Mouse (Mus musculus) cerebellum, postnatal 10 days (tissue): ENCODE measurements around the gene Pi16.
A peak's percentile ranks its signal among the peaks of the same experiment; 100 is the strongest.
"Not testable (repeated sequence)": the region's sequence is repeated elsewhere in the genome, so short reads cannot be mapped to it uniquely, and the experiment has no call there.

Experiments
- DNase-seq, 2 experiments: peaks; one replicate each; pipeline ENCODE4 v3.0.0; 2021; ENCODE audit warnings: mixed read lengths in 2 of 2

Pi16 gene

DNA sequence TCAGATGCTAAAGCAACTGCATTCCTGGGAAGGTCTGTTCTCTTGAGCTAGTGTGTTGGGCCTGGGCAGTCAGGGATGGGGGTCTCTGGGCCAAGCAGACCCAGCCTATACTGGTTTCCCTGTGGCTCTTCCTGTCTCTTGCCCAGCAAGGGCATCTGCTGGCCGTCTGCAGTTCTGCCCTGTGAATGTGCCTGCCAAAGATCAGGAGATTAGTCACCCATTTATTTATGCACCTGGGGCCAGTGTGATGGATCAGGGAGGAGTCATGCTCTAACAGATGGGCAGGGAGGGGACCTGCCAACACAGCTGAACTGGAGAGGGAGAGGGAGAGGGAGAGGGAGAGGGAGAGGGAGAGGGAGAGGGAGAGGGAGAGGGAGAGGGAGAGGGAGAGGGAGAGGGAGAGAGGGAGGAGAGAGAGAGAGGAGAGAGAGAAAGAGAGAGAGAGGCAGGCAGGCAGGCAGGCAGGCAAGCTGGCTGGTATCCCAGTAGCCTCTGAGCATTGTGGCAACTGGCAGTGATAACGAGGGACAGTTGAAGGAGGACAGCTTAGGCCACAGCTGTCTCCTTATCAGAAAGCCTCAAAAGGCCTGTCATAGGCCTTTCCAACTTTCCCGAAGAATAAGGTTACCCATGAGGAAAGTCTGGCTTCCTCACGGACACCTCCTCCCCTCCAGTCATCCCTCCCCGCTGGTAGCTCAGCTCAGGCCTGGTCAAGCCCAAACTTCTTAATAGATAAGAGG lies 13.4 kb downstream of the Pi16 start:
- peak; percentile 82 to 85 for DNase-seq

GRCm38 (mm10) chr17:29332186-29332685 lies 14.8 kb downstream of the Pi16 start:
- DNase-seq, result no peak

DNA sequence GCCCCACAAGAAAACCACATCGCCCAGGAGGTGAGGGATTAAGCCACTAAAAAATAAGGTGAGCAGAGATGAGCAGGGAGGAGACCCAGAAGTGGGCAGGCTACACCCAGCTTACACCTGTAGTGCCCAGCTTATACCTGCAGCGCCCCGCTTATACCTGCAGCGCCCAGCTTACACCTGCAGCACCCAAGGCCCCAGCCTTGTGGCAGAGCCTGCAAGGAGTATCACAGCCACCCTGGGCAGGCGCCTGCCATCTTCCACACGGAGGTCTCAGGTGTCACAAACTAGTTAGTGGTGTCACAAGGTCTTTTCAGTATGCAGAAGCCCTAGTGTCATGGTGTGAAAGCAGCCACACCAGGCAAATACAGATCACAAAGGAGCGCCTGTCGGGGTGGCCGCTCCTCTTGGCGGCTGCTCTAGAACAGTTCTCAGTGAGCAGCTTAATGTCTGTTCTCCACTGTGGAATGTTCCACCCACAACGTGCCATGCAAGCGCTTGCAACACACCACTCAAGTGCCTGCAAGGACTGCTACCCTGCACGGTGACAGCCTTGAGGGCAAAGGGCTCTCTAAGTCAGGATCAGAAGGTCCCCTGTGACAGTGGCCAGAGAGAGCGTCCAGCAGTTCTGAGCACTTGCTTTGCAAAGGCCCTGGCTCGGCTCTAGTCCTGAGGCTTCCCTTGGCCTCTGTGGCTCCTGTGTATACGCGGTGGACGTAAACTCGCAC lies 18.9 kb downstream of the Pi16 start:
- DNase-seq, result no peak

GRCm38 (mm10) chr17:29337979-29338823 lies 20.7 kb downstream of the Pi16 start:
- DNase-seq, result peak; percentile 64 to 78

GRCm38 (mm10) chr17:29339170-29339768 lies 21.8 kb downstream of the Pi16 start:
- DNase-seq, result peak; percentile 70 to 71

DNA sequence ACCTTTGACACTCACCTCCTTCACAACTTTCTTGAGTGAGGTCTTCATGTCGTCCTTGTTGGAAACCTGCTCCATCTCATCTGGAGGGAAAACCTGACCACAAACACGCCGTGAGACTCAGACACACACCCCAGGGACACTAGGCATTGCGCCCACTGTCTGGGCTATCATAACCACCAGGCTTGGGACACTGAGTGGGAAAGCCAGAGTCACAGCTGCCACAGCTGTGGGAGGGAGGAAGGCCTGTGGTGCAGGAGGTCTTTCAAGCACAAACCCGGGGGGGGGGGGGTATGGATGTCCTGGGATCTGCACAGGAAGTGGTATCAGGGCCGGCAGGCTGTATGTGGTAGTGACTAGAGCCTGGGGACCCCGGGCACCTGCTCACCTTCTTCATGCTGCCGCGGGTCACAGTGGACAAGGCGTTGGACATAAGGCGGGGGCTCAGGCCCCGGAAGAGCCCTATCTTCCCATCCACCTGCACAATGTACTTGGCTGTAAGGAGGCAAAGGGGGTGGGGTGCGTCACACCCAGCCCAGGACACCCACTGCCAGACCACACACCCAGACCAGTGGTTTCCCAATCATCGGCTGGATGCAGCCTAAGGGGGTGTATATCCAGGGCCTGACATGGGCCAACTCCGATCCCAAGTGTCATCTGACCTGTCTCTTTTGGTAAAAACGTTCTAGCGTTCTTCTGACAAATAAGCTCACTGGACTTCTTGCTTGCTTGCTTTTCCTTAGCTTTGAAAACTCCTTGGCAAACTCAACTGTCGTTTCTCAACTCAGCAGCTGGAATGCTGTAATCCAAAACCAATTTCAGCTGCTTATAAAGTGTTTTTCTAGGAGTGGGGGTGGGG lies 23.2 kb downstream of the Pi16 start:
- DNase-seq, result no peak

- DNase-seq, result peak in 1 of 2 experiments; percentile 53
These were observed 24.1 kb downstream of the Pi16 start for GRCm38 (mm10) chr17:29341591-29342003.

DNA sequence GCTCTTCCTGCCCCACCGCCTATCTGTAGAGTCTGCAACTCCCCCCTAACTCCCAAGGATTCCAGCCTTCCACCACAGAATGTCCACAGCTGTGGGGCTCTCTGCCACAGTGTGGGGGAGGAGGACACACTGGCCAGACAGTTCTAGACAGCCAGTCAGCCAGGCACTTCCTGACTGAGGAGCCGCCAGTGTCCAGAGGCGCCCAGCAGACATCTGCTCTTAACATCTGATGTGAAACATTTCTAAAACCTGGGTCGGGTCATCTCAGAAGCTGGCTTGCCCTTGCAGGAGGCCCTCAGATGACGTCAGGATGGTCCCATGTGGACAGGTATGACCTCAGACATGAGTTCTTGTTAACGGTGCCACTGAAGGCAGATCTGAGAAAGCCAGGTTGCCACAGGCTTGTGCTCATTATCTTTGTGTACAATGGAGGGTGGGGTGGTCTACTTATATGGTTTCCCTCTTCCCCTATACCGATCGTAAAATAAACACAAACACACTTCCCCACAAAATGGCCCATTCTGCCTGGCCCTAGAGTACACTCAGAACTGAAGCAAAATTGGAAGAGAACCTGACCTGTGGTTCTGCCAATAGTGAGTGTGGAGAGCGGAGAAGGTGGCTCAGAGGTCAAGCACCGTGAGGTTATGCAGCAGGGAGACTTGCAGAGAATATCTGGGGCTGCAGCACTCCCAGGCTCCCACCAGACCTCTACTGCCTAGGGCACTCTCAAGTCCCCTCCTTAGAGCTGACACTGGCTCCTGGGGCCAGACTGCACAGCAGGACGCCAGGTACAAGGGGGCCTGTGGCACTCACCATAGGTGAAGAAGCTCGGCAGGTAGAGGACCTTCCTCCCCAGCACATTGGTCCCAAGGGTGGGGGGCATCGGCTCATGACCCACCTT lies 24.8 kb downstream of the Pi16 start:
- DNase-seq, result peak; percentile 25 to 35

DNA sequence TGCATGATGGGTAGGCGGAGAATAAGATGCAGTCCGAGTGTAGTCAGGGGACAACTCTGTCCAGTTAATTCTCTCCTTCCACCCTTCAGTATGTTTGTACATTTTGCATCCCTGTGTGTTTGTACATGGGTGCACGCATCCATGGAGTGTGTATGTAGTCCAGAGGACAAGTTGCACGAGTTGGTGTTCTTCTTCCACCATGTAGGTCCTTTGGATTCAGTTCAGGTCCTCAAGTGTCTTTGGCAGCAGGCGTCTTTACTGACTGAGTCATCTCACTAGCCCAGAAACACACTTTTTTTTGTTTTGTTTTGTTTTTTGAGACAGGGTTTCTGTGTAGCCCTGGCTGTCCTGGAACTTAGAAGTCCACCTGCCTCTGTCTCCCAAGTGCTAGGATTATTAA lies 25.8 kb downstream of the Pi16 start:
- DNase-seq, result no peak

- peak; percentile 9 to 10 for DNase-seq
These were observed 27.8 kb downstream of the Pi16 start for GRCm38 (mm10) chr17:29345272-29345671.

DNA sequence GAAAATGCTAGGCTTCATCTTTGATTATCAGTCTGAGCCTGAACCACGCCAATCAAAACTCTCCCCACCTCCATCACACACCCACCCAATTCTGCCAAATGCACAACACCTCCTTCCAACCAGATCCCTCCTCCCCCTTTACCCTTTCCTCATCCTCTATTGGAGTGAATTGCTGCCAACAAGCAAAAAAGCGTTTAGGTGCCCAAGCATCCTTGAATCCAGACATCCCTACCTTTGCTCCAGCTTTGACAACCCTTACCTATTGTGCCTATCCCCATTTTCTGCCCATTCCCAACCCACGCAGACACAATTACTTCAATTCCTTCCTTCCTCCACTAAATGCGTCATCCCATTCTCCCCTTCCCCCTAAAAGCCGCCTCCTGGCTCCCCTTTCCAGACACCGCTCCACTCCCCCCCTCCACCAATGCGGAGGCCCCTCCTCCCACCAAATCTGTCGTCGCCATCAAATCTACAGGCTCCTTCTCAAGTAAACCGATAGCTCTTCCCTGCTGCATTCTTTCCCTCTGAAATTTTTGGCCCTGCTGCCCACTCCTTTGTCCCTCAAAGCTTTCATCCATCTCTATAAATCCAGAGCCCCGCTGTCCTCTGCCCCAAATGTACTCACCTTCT lies 29.1 kb downstream of the Pi16 start:
- peak; percentile 80 to 81 for DNase-seq

GRCm38 (mm10) chr17:29347126-29347644 lies 29.7 kb downstream of the Pi16 start:
- peak; percentile 74 to 77 for DNase-seq

- DNase-seq, result peak; percentile 99 to 100
These were observed 30.3 kb downstream of the Pi16 start, which contains the start of gene Mtch1 for GRCm38 (mm10) chr17:29347645-29348256. Gene Mtch1, minus strand, starts transcription at chr17:29347934.

GRCm38 (mm10) chr17:29348996-29349395 lies 31.5 kb downstream of the Pi16 start:
- peak; percentile 59 to 60 for DNase-seq

GRCm38 (mm10) chr17:29351056-29351455 lies 33.6 kb downstream of the Pi16 start:
- not testable (repeated sequence) for DNase-seq

DNA sequence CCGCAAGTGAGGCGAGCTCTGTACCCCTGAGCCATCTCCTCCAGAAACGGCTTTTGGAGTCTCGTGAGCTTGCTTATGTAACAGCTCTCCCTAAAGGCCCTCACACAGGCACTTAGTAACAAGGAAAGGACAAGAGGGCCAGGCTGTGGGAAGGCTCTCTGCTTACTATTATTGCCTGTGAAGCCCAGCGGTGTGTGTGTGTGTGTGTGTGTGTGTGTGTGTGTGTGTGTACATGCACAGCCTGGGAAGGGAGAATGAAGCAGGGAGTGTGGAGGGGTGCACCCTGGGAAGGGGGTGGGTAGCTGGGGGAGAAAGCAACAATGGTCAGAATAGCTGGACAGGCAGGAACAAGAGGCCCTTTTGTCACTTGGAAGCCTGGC lies 38.0 kb downstream of the Pi16 start:
- DNase-seq, result peak in 1 of 2 experiments; percentile 57

DNA sequence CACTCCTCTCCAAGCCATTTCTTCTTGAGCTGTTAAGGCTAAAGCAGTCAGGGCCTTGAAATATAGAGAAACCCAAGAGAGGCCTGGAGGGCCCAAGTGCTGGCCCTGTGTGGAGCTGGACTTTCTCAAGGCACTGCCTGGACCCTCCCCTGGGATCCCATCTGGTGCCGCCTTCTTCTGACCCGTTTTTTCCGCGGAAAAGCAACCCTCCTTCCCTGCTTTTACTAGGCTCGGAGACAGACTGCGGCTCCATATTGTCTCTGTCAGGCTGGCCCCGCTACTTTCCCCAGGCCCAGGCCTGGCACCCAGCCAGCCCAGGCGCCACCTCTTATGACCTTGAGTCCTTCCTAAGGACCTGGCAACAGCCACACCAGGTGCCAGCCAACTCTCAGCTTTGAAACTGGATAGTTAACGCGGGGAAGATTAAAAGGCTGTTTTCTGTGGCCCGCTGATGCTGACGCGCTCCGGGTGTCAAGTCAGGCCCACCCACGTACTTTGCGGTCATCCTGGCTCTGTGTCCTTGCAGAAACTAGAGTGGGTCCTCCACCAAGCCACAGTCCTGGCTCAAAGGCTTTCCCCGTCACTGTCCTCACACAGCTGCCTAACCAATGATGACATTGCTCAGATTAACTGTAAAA lies 38.5 kb downstream of the Pi16 start:
- peak; percentile 87 to 90 for DNase-seq

DNA sequence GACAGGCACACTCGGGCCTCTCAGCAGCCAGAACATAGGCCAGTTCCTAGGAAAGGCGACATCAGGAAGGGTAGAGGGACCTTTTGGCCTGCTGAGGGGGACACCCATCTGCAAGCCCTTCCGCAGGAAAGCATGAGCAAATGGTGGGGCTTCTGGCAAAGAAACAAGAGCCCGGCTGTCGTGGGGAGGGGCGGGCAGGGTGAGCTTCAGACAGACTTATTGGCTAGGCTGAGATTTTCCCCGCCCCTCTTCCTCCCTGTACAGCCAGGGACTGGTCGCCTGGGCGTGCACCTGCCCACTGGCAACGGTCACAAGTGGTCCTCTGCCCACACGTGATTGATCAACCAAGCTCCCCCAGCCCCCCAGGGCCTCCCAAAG lies 39.0 kb downstream of the Pi16 start:
- peak; percentile 94 to 96 for DNase-seq

DNA sequence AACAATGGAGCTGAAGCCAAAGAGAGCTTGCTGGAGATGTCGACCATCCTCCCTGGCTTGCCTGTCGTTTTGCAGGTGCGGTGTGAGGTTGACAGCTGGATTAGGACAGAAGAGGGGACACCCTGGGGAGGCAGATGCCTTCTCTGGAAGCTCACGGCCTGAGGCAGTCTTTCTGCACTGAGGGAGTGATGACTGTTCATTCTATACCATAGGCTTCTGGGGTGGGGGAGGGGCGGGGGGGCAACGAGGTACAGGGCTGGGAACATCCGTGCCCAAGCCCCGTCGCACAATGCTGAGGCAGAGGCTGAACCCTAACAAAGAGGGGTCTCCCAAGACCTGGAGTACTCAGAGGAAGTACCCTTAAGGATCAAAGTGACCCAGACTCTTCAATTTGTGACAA lies 39.4 kb downstream of the Pi16 start:
- no peak for DNase-seq
